In genomic region chr13:96971076-96971475, GRCm38 (mm10) we compare ENCODE assay signal across 31 mouse cellular contexts. TPM values are rescaled to one million over a fixed set of nuclear protein-coding genes. Genes with fewer than 3 reads are reported as not detected.
DNase-seq lines count a peak whose midpoint lies in the region; ATAC-seq and TF ChIP-seq lines count a peak whose summit lies in the region.
"Had no signal": no experiment of that assay in that cellular context is flagged by ENCODE, and none has a peak within 500 bp of the region (broad histone marks: within the 10 kb centered on the region; RNA-seq: fewer than 3 reads in every experiment).

No protein-coding gene starts in this region.

- WGBS in midbrain, embryonic 14.5 days = 82% methylated on average over 4 of the region's 4 CpGs
- 69% methylated on average over 4 of the region's 4 CpGs for WGBS in midbrain, postnatal 0 days

- 0 out of 2 replicates have a peak overlapping the region, but pooled peaks have one; percentile 32 for H3K27ac ChIP-seq in midbrain, embryonic 14.5 days (replicated peaks; ENCODE audit: low read depth, low read length)
- H3K27ac ChIP-seq in midbrain, postnatal 0 days (ENCODE audit: low read depth, low read length) = no peak overlapping the region
- H3K27ac ChIP-seq: embryonic facial prominence, embryonic 12.5 days; forebrain, embryonic 15.5 days; heart, embryonic 13.5 days; hindbrain, embryonic 10.5 days; kidney, embryonic 15.5 days; left cerebral cortex, adult 2 months; limb, embryonic 12.5 days; neural tube, embryonic 13.5 days; stomach, embryonic 15.5 days had no signal

- H3K4me3 ChIP-seq in midbrain, embryonic 14.5 days (replicated peaks; ENCODE audit: low read depth, low read length) = no peak overlapping the region
- no peak overlapping the region for H3K4me3 ChIP-seq in midbrain, postnatal 0 days (ENCODE audit: low read depth, low read length)
- H3K4me3 ChIP-seq: embryonic facial prominence, embryonic 12.5 days; forebrain, embryonic 15.5 days; hindbrain, embryonic 10.5 days; kidney, embryonic 15.5 days; left cerebral cortex, adult 2 months; limb, embryonic 12.5 days; megakaryocyte, embryonic 14.5 days; neural tube, embryonic 13.5 days; stomach, embryonic 15.5 days had no signal

- no peak for TF ChIP-seq CTCF in midbrain, postnatal 0 days (IDR thresholded peaks at IDR 0.05)

- DNase-seq in heart, adult 11 months = peak; percentile 55
- no peak for DNase-seq in heart, postnatal 25 days (ENCODE audit: low spot score)
- no peak for DNase-seq in midbrain, embryonic 14.5 days
- DNase-seq in midbrain, postnatal 0 days (ENCODE audit: low spot score) = no peak
- DNase-seq in adrenal gland, postnatal 36 days = peak; percentile 13 to 31
- peak; percentile 9 for DNase-seq in yolk sac, embryonic 10.5 days (ENCODE audit: low spot score)
- DNase-seq in ovary, postnatal 14 days (ENCODE audit: low spot score) = no peak
- DNase-seq: B cell, adult 2 months; cerebellum, adult 11 months; cerebellum, adult 9-10 months; gastrocnemius, postnatal 25 days; heart, adult 18-20 months; heart, postnatal 10 days; kidney, adult 18-20 months; kidney, postnatal 25 days; lung, adult 18-20 months; lung, postnatal 4 days; retina, postnatal 1 day; right cerebral cortex, postnatal 14 days had no signal

- H3K27me3 ChIP-seq in midbrain, embryonic 14.5 days (ENCODE audit: control insufficient read depth, insufficient read depth, low read length) = no peaks in the 10 kb centered on the region
- no peaks in the 10 kb centered on the region for H3K27me3 ChIP-seq in midbrain, postnatal 0 days (ENCODE audit: insufficient read depth, low read length)
- H3K27me3 ChIP-seq: embryonic facial prominence, embryonic 12.5 days; forebrain, embryonic 15.5 days; heart, embryonic 13.5 days; kidney, embryonic 15.5 days; limb, embryonic 12.5 days; neural tube, embryonic 13.5 days; stomach, embryonic 15.5 days had no signal

- no peak for ATAC-seq in midbrain, embryonic 14.5 days (ENCODE audit: low FRiP score, low TSS enrichment)
- ATAC-seq in midbrain, postnatal 0 days (ENCODE audit: low FRiP score) = no peak
- ATAC-seq: activated CD4-positive, CD25-positive, alpha-beta regulatory T cell, adult 4 months; forebrain, embryonic 15.5 days; lung, postnatal 0 days had no signal

- intact Hi-C loops in heart, postnatal 25 days (cut with DNase I) = no loop called here

- H3K36me3 ChIP-seq in midbrain, embryonic 14.5 days (ENCODE audit: control insufficient read depth, insufficient read depth, low read length) = no peaks in the 10 kb centered on the region
- H3K36me3 ChIP-seq in midbrain, postnatal 0 days (ENCODE audit: insufficient read depth, low read length) = no peaks in the 10 kb centered on the region
- H3K36me3 ChIP-seq: embryonic facial prominence, embryonic 12.5 days; forebrain, embryonic 15.5 days; heart, embryonic 13.5 days; hindbrain, embryonic 10.5 days; kidney, embryonic 15.5 days; limb, embryonic 12.5 days; neural tube, embryonic 13.5 days; stomach, embryonic 15.5 days had no signal

- H3K4me1 ChIP-seq in midbrain, embryonic 14.5 days (ENCODE audit: control insufficient read depth, insufficient read depth, low read length) = no peaks in the 10 kb centered on the region
- no peaks in the 10 kb centered on the region for H3K4me1 ChIP-seq in midbrain, postnatal 0 days (ENCODE audit: insufficient read depth, low read length)
- H3K4me1 ChIP-seq: embryonic facial prominence, embryonic 12.5 days; forebrain, embryonic 15.5 days; hindbrain, embryonic 10.5 days; kidney, embryonic 15.5 days; limb, embryonic 12.5 days; neural tube, embryonic 13.5 days; stomach, embryonic 15.5 days had no signal

- no peak overlapping the region for H3K4me2 ChIP-seq in midbrain, embryonic 14.5 days (ENCODE audit: low read length)
- H3K4me2 ChIP-seq in midbrain, postnatal 0 days (ENCODE audit: low read depth, low read length, poor library complexity, severe bottlenecking) = no peak overlapping the region
- H3K4me2 ChIP-seq: embryonic facial prominence, embryonic 12.5 days; forebrain, embryonic 15.5 days; kidney, embryonic 15.5 days; limb, embryonic 12.5 days; neural tube, embryonic 13.5 days; stomach, embryonic 15.5 days had no signal

- H3K9ac ChIP-seq in midbrain, embryonic 14.5 days (replicated peaks; ENCODE audit: low read length) = no peak overlapping the region
- no peak overlapping the region for H3K9ac ChIP-seq in midbrain, postnatal 0 days (replicated peaks; ENCODE audit: low read length, poor library complexity, severe bottlenecking)
- H3K9ac ChIP-seq: embryonic facial prominence, embryonic 12.5 days; forebrain, embryonic 15.5 days; heart, embryonic 13.5 days; kidney, embryonic 15.5 days; limb, embryonic 12.5 days; neural tube, embryonic 13.5 days; stomach, embryonic 15.5 days had no signal

- H3K9me3 ChIP-seq in midbrain, embryonic 14.5 days (ENCODE audit: control insufficient read depth, low read length) = no peaks in the 10 kb centered on the region
- no peaks in the 10 kb centered on the region for H3K9me3 ChIP-seq in midbrain, postnatal 0 days (ENCODE audit: low read length)
- H3K9me3 ChIP-seq: embryonic facial prominence, embryonic 12.5 days; forebrain, embryonic 15.5 days; heart, embryonic 13.5 days; hindbrain, embryonic 10.5 days; kidney, embryonic 15.5 days; limb, embryonic 12.5 days; neural tube, embryonic 13.5 days; stomach, embryonic 15.5 days had no signal

RNA-seq across cellular contexts. Expression of gene Gcnt4, which starts 46.6 kb away (rescaled TPM):
- under 1 TPM; 0.10 to 0.11 TPM for total RNA-seq in heart, postnatal 25 days (2021)
- 0.07 and 0.14 TPM in 2 replicates for polyA plus RNA-seq in midbrain, embryonic 14.5 days (2014; fragmentation: Nextera tagmentation; extraction: Ambion mirVana)
- total RNA-seq in midbrain, postnatal 0 days (2014; rRNA removed) = 0.47 and 0.93 TPM in 2 replicates
- polyA plus RNA-seq in midbrain, postnatal 0 days (2015; fragmentation: Nextera tagmentation; extraction: Ambion mirVana) = 0.22 and 0.26 TPM in 2 replicates
- total RNA-seq in adrenal gland, postnatal 36 days (2021) = 1 to 10 TPM in 1 of 2 experiments, under 1 TPM in 1; 0.17 to 1.4 TPM
- polyA plus RNA-seq: activated CD4-positive, CD25-positive, alpha-beta regulatory T cell, adult 4 months had no signal

Comparison
In these comparisons a context has a peak if more than half of its experiments do, and no peak if none do; other contexts are left out.
1. DNase-seq: peak in heart, adult 11 months (single experiment), adrenal gland, postnatal 36 days (2 of 2) and yolk sac, embryonic 10.5 days (single experiment); none in heart, postnatal 25 days (single experiment), midbrain, embryonic 14.5 days (single experiment), midbrain, postnatal 0 days (single experiment) and ovary, postnatal 14 days (single experiment).